Mouse (Mus musculus) liver, embryonic 15.5 days (tissue): ENCODE data around the gene Trpv4. TPM values are rescaled to one million over a fixed set of nuclear protein-coding genes. Genes with fewer than 3 reads are reported as not detected.

Experiments
- ATAC-seq: fragments of 200-750 bp; cut with Nextera tagmentation; 2 replicates; pipeline ENCODE4 v1.8.0; 2017; ENCODE audit warnings: moderate number of reproducible peaks, mild to moderate bottlenecking, moderate library complexity; ENCODE audit not compliant: insufficient read depth
- H3K27ac ChIP-seq: fragments of 300-500 bp; sonication (generic); replicated peaks from 2 replicates; pipeline ENCODE4 v1.5.1; 2015; ENCODE audit warnings: mild to moderate bottlenecking, inconsistent platforms
- H3K27me3 ChIP-seq: fragments of 300-500 bp; sonication (generic); 2 replicates; pipeline ENCODE4 v1.6.1; 2015; ENCODE audit warnings: mild to moderate bottlenecking, inconsistent platforms
- H3K36me3 ChIP-seq: fragments of 300-500 bp; sonication (generic); replicated peaks from 2 replicates; pipeline ENCODE4 v1.6.1; 2015; ENCODE audit warnings: moderate library complexity, mild to moderate bottlenecking, inconsistent platforms
- H3K4me1 ChIP-seq: fragments of 300-500 bp; sonication (generic); replicated peaks from 2 replicates; pipeline ENCODE4 v1.6.1; 2015; ENCODE audit warnings: inconsistent platforms
- H3K4me2 ChIP-seq: fragments of 300-500 bp; sonication (generic); 2 replicates; pipeline ENCODE4 v1.6.1; 2015; ENCODE audit warnings: moderate library complexity, mild to moderate bottlenecking, inconsistent platforms
- H3K4me3 ChIP-seq: fragments of 300-500 bp; sonication (generic); replicated peaks from 2 replicates; pipeline ENCODE4 v1.5.1; 2015; ENCODE audit warnings: mild to moderate bottlenecking, inconsistent platforms
- H3K9ac ChIP-seq: fragments of 300-500 bp; sonication (generic); 2 replicates; pipeline ENCODE4 v1.6.1; 2015; ENCODE audit warnings: moderate library complexity, mild to moderate bottlenecking, inconsistent platforms
- H3K9me3 ChIP-seq: fragments of 300-500 bp; sonication (generic); replicated peaks from 2 replicates; pipeline ENCODE4 v1.6.1; 2016; ENCODE audit warnings: inconsistent platforms
- WGBS: fragments of 180-500 bp; shearing (Covaris S2); methylation state at CpG from one replicate; pipeline ENCODE4 v1.1.7; 2015; ENCODE audit warnings: mixed read lengths; ENCODE audit not compliant: insufficient replicate concordance; 5-methylcytosine and 5-hydroxymethylcytosine counted together
- polyA plus RNA-seq: library from polyadenylated mRNA; unstranded; fragments of >200 nt; fragmentation: Nextera tagmentation; extraction: Ambion mirVana; gene quantifications from 2 replicates; pipeline ENCODE4 v1.2.1, GENCODE M21; 2015

The Trpv4 gene
- polyA plus RNA-seq, 1 experiment from 2014 or later, result 0.24 TPM

- Histone ChIP-seq H3K27ac (no peak overlapping the region), H3K9ac (no peak overlapping the region), H3K27me3 (no peaks in the 10 kb centered on the region), H3K9me3 (no peaks in the 10 kb centered on the region), H3K4me1 (peaks cover 28% of the 10 kb centered on the region), H3K4me2 (no peak overlapping the region), H3K4me3 (no peak overlapping the region), H3K36me3 (no peaks in the 10 kb centered on the region)
- WGBS, result 66% methylated on average over 12 of the region's 12 CpGs
- no peak for ATAC-seq
Observed at GRCm38 (mm10) chr5:114617809-114618208, 40.4 kb downstream of the Trpv4 start.

GRCm38 (mm10) chr5:114616336-114617061 lies 41.7 kb downstream of the Trpv4 start:
- Histone ChIP-seq H3K27ac (no peak overlapping the region), H3K9me3 (no peaks in the 10 kb centered on the region), H3K36me3 (no peaks in the 10 kb centered on the region), H3K4me1 (peaks cover 28% of the 10 kb centered on the region), H3K9ac (no peak overlapping the region), H3K4me2 (no peak overlapping the region), H3K27me3 (no peaks in the 10 kb centered on the region), H3K4me3 (no peak overlapping the region)
- no peak for ATAC-seq
- 62% methylated on average over 11 of the region's 11 CpGs for WGBS

- no peak overlapping the region for H3K27ac ChIP-seq
- WGBS, result 16% methylated on average over 7 of the region's 7 CpGs
- no peaks in the 10 kb centered on the region for H3K9me3 ChIP-seq
- H3K9ac ChIP-seq, result no peak overlapping the region
- 0 out of 2 replicates have a peak, but pooled peaks cover 2% of the 10 kb centered on the region for H3K27me3 ChIP-seq
- H3K4me3 ChIP-seq, result no peak overlapping the region
- peak overlapping the region; percentile 21; the same call in 1 of the 2 replicates for H3K4me2 ChIP-seq
- 0 out of 2 replicates have a peak, but pooled peaks cover 4% of the 10 kb centered on the region for H3K36me3 ChIP-seq
- peak; percentile 79 for ATAC-seq
- H3K4me1 ChIP-seq, result peaks cover 28% of the 10 kb centered on the region
Observed at GRCm38 (mm10) chr5:114614863-114615262, 43.4 kb downstream of the Trpv4 start.

- 54% methylated on average over 25 of the region's 25 CpGs for WGBS
- no peaks in the 10 kb centered on the region for H3K9me3 ChIP-seq
- peaks cover 35% of the 10 kb centered on the region for H3K4me1 ChIP-seq
- H3K4me2 ChIP-seq, result no peak overlapping the region
- H3K27ac ChIP-seq, result no peak overlapping the region
- ATAC-seq, result no peak
- no peak overlapping the region for H3K4me3 ChIP-seq
- no peak overlapping the region for H3K9ac ChIP-seq
- H3K36me3 ChIP-seq, result 0 out of 2 replicates have a peak, but pooled peaks cover 4% of the 10 kb centered on the region
- 0 out of 2 replicates have a peak, but pooled peaks cover 4% of the 10 kb centered on the region for H3K27me3 ChIP-seq
Observed at GRCm38 (mm10) chr5:114611968-114612608, 46.1 kb downstream of the Trpv4 start.

- Histone ChIP-seq H3K4me3 (no peak overlapping the region), H3K9me3 (no peaks in the 10 kb centered on the region), H3K9ac (no peak overlapping the region), H3K36me3 (0 out of 2 replicates have a peak, but pooled peaks cover 4% of the 10 kb centered on the region), H3K4me2 (no peak overlapping the region), H3K27me3 (0 out of 2 replicates have a peak, but pooled peaks cover 4% of the 10 kb centered on the region), H3K27ac (no peak overlapping the region), H3K4me1 (peaks cover 27% of the 10 kb centered on the region)
- WGBS, result 73% methylated on average over 10 of the region's 10 CpGs
- ATAC-seq, result no peak
Observed at GRCm38 (mm10) chr5:114611256-114611655, 47.0 kb downstream of the Trpv4 start.

- Histone ChIP-seq H3K4me3 (no peak overlapping the region), H3K36me3 (0 out of 2 replicates have a peak, but pooled peaks cover 4% of the 10 kb centered on the region), H3K27ac (no peak overlapping the region), H3K4me2 (no peak overlapping the region), H3K9ac (no peak overlapping the region), H3K27me3 (0 out of 2 replicates have a peak, but pooled peaks cover 4% of the 10 kb centered on the region), H3K9me3 (no peaks in the 10 kb centered on the region), H3K4me1 (peaks cover 6% of the 10 kb centered on the region; the same call in 1 of the 2 replicates)
- 6% methylated on average over 12 of the region's 12 CpGs for WGBS
- no peak for ATAC-seq
Observed at GRCm38 (mm10) chr5:114608516-114608915, 49.7 kb downstream of the Trpv4 start.

- Histone ChIP-seq H3K9me3 (no peaks in the 10 kb centered on the region), H3K27ac (no peak overlapping the region), H3K9ac (no peak overlapping the region), H3K4me3 (no peak overlapping the region), H3K36me3 (0 out of 2 replicates have a peak, but pooled peaks cover 4% of the 10 kb centered on the region), H3K4me1 (peaks cover 6% of the 10 kb centered on the region; the same call in 1 of the 2 replicates), H3K4me2 (no peak overlapping the region), H3K27me3 (0 out of 2 replicates have a peak, but pooled peaks cover 4% of the 10 kb centered on the region)
- WGBS, result 45% methylated on average over 8 of the region's 8 CpGs
- ATAC-seq, result no peak
Observed at GRCm38 (mm10) chr5:114607651-114608050, 50.6 kb downstream of the Trpv4 start.

GRCm38 (mm10) chr5:114605981-114606380 lies 52.2 kb downstream of the Trpv4 start:
- no peak overlapping the region for H3K4me3 ChIP-seq
- no peak overlapping the region for H3K4me2 ChIP-seq
- ATAC-seq, result no peak
- 60% methylated on average over 6 of the region's 6 CpGs for WGBS
- H3K9ac ChIP-seq, result no peak overlapping the region
- no peak overlapping the region for H3K27ac ChIP-seq
- no peaks in the 10 kb centered on the region for H3K9me3 ChIP-seq
- no peaks in the 10 kb centered on the region for H3K36me3 ChIP-seq
- 0 out of 2 replicates have a peak, but pooled peaks cover 4% of the 10 kb centered on the region for H3K27me3 ChIP-seq
- peaks cover 10% of the 10 kb centered on the region; the same call in 1 of the 2 replicates for H3K4me1 ChIP-seq

- H3K4me2 ChIP-seq, result no peak overlapping the region
- peaks cover 10% of the 10 kb centered on the region; the same call in 1 of the 2 replicates for H3K4me1 ChIP-seq
- H3K36me3 ChIP-seq, result no peaks in the 10 kb centered on the region
- no peaks in the 10 kb centered on the region for H3K9me3 ChIP-seq
- H3K27me3 ChIP-seq, result 0 out of 2 replicates have a peak, but pooled peaks cover 2% of the 10 kb centered on the region
- 33% methylated on average over 11 of the region's 11 CpGs for WGBS
- ATAC-seq, result no peak
- H3K4me3 ChIP-seq, result no peak overlapping the region
- no peak overlapping the region for H3K9ac ChIP-seq
- H3K27ac ChIP-seq, result no peak overlapping the region
Observed at GRCm38 (mm10) chr5:114604781-114605290, 53.4 kb downstream of the Trpv4 start.

GRCm38 (mm10) chr5:114603975-114604374 lies 54.2 kb downstream of the Trpv4 start:
- H3K9me3 ChIP-seq, result no peaks in the 10 kb centered on the region
- no peaks in the 10 kb centered on the region for H3K27me3 ChIP-seq
- no peaks in the 10 kb centered on the region for H3K36me3 ChIP-seq
- H3K27ac ChIP-seq, result no peak overlapping the region
- H3K4me1 ChIP-seq, result peaks cover 10% of the 10 kb centered on the region; the same call in 1 of the 2 replicates
- H3K9ac ChIP-seq, result no peak overlapping the region
- H3K4me2 ChIP-seq, result no peak overlapping the region
- ATAC-seq, result no peak
- H3K4me3 ChIP-seq, result no peak overlapping the region
- WGBS, result 54% methylated on average over 5 of the region's 5 CpGs

- no peaks in the 10 kb centered on the region for H3K9me3 ChIP-seq
- no peaks in the 10 kb centered on the region for H3K27me3 ChIP-seq
- no peak for ATAC-seq
- WGBS, result 60% methylated on average over 8 of the region's 8 CpGs
- no peak overlapping the region for H3K27ac ChIP-seq
- no peak overlapping the region for H3K4me3 ChIP-seq
- H3K36me3 ChIP-seq, result no peaks in the 10 kb centered on the region
- peaks cover 10% of the 10 kb centered on the region; the same call in 1 of the 2 replicates for H3K4me1 ChIP-seq
- H3K9ac ChIP-seq, result no peak overlapping the region
- H3K4me2 ChIP-seq, result no peak overlapping the region
Observed at GRCm38 (mm10) chr5:114602012-114602411, 56.2 kb downstream of the Trpv4 start.
